Mouse (Mus musculus) midbrain, embryonic 15.5 days (tissue): ENCODE results near the gene Mpp6. TPM values are rescaled to one million over a fixed set of nuclear protein-coding genes. Genes with fewer than 3 reads are reported as not detected.

Experiments
- ATAC-seq: fragments of 200-750 bp; cut with Nextera tagmentation; replicated peaks from 2 replicates; pipeline ENCODE4 v1.8.0; 2017; ENCODE audit warnings: moderate TSS enrichment
- H3K27ac ChIP-seq: fragments of 300-500 bp; sonication (generic); 2 replicates; pipeline ENCODE4 v1.5.1; 2015; ENCODE audit warnings: mild to moderate bottlenecking, inconsistent platforms
- H3K27me3 ChIP-seq: fragments of 300-500 bp; sonication (generic); replicated peaks from 2 replicates; pipeline ENCODE4 v1.6.1; 2015; ENCODE audit warnings: inconsistent platforms
- H3K36me3 ChIP-seq: fragments of 300-500 bp; sonication (generic); replicated peaks from 2 replicates; pipeline ENCODE4 v1.6.1; 2015; ENCODE audit warnings: inconsistent platforms
- H3K4me1 ChIP-seq: fragments of 300-500 bp; sonication (generic); 2 replicates; pipeline ENCODE4 v1.6.1; 2015; ENCODE audit warnings: inconsistent platforms
- H3K4me2 ChIP-seq: fragments of 300-500 bp; sonication (generic); 2 replicates; pipeline ENCODE4 v1.6.1; 2015; ENCODE audit warnings: inconsistent platforms, mild to moderate bottlenecking, moderate library complexity
- H3K4me3 ChIP-seq: fragments of 300-500 bp; sonication (generic); 2 replicates; pipeline ENCODE4 v1.5.1; 2015; ENCODE audit warnings: mild to moderate bottlenecking, inconsistent platforms
- H3K9ac ChIP-seq: fragments of 300-500 bp; sonication (generic); 2 replicates; pipeline ENCODE4 v1.6.1; 2015; ENCODE audit warnings: mild to moderate bottlenecking, inconsistent platforms
- H3K9me3 ChIP-seq: fragments of 300-500 bp; sonication (generic); 2 replicates; pipeline ENCODE4 v1.6.1; 2016; ENCODE audit warnings: inconsistent platforms
- whole genome bisulfite sequencing: fragments of 180-500 bp; shearing (Covaris S2); methylation state at CpG from one replicate; pipeline ENCODE4 v1.1.7; 2015; ENCODE audit warnings: mixed read lengths; 5-methylcytosine and 5-hydroxymethylcytosine counted together
- polyA plus RNA-seq: library from polyadenylated mRNA; unstranded; fragments of >200 nt; fragmentation: Nextera tagmentation; extraction: Ambion mirVana; gene quantifications from 2 replicates; pipeline ENCODE4 v1.2.1, GENCODE M21; 2015

The Mpp6 gene
- polyA plus RNA-seq, 1 experiment from 2014 or later = 54.9 TPM

DNA sequence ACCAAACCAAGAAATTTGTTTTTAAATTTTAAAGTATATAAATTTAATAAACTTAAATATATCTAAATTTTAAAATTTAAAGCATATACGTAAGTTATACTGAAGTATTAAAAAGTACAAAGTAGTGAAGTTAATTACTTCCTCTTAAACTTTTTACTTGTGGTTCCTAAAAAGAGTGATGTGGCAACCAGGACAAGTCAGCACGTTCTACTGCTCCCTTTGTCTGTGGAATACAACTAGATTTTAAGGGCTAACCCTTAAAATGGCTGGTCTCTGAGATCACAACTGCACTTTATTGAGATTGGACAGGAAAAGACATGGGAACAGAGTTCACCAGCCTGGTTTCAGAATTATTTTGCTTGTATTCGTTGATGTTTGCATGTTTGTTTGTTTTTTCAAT is 53.0 kb downstream of the Mpp6 start:
- Histone ChIP-seq H3K9me3 (no peaks in the 10 kb centered on the region), H3K4me2 (no peak overlapping the region), H3K27me3 (no peaks in the 10 kb centered on the region), H3K27ac (no peak overlapping the region), H3K9ac (no peak overlapping the region), H3K36me3 (no peaks in the 10 kb centered on the region), H3K4me3 (no peak overlapping the region), H3K4me1 (no peaks in the 10 kb centered on the region)
- ATAC-seq = no peak
- WGBS = 90% methylated on average over 3 of the region's 3 CpGs

GRCm38 (mm10) chr6:50168821-50169220 is 58.8 kb downstream of the Mpp6 start:
- no peaks in the 10 kb centered on the region for H3K36me3 ChIP-seq
- no peak overlapping the region for H3K27ac ChIP-seq
- ATAC-seq = no peak
- WGBS = 94% methylated on average over 4 of the region's 4 CpGs
- H3K27me3 ChIP-seq = no peaks in the 10 kb centered on the region
- H3K4me3 ChIP-seq = no peak overlapping the region
- H3K9me3 ChIP-seq = no peaks in the 10 kb centered on the region
- no peak overlapping the region for H3K4me2 ChIP-seq
- H3K4me1 ChIP-seq = no peaks in the 10 kb centered on the region
- H3K9ac ChIP-seq = no peak overlapping the region

- Histone ChIP-seq H3K4me2 (no peak overlapping the region), H3K27ac (no peak overlapping the region), H3K4me3 (no peak overlapping the region), H3K9me3 (no peaks in the 10 kb centered on the region), H3K9ac (no peak overlapping the region), H3K27me3 (no peaks in the 10 kb centered on the region), H3K4me1 (no peaks in the 10 kb centered on the region), H3K36me3 (no peaks in the 10 kb centered on the region)
- no peak for ATAC-seq
Measured at GRCm38 (mm10) chr6:50169771-50170170, 59.7 kb downstream of the Mpp6 start.

GRCm38 (mm10) chr6:50175736-50176135 is 65.7 kb downstream of the Mpp6 start:
- WGBS = 91% methylated on average over 1 of the region's 1 CpGs
- ATAC-seq = no peak

GRCm38 (mm10) chr6:50180189-50180588 is 70.1 kb downstream of the Mpp6 start:
- Histone ChIP-seq H3K4me1 (no peaks in the 10 kb centered on the region), H3K9ac (no peak overlapping the region), H3K27me3 (no peaks in the 10 kb centered on the region), H3K27ac (no peak overlapping the region), H3K4me2 (no peak overlapping the region), H3K9me3 (no peaks in the 10 kb centered on the region), H3K36me3 (peaks cover 4% of the 10 kb centered on the region; the same call in 1 of the 2 replicates), H3K4me3 (no peak overlapping the region)
- WGBS = 76% methylated on average over 4 of the region's 4 CpGs
- ATAC-seq = no peak

More at GRCm38 (mm10) chr6:50175736-50176135, 65.7 kb downstream of the Mpp6 start:
- H3K4me1 ChIP-seq = no peaks in the 10 kb centered on the region
- H3K4me3 ChIP-seq = no peak overlapping the region
- H3K9me3 ChIP-seq = no peaks in the 10 kb centered on the region
- no peaks in the 10 kb centered on the region for H3K27me3 ChIP-seq
- H3K36me3 ChIP-seq = no peaks in the 10 kb centered on the region
- H3K9ac ChIP-seq = no peak overlapping the region
- no peak overlapping the region for H3K27ac ChIP-seq
- no peak overlapping the region for H3K4me2 ChIP-seq

- H3K4me1 ChIP-seq = no peaks in the 10 kb centered on the region
- H3K9ac ChIP-seq = no peak overlapping the region
- no peak for ATAC-seq
- no peaks in the 10 kb centered on the region for H3K9me3 ChIP-seq
- H3K27ac ChIP-seq = no peak overlapping the region
- WGBS = 86% methylated on average over 4 of the region's 4 CpGs
- H3K27me3 ChIP-seq = no peaks in the 10 kb centered on the region
- peaks cover 4% of the 10 kb centered on the region; the same call in 1 of the 2 replicates for H3K36me3 ChIP-seq
- H3K4me3 ChIP-seq = no peak overlapping the region
- H3K4me2 ChIP-seq = no peak overlapping the region
Measured at GRCm38 (mm10) chr6:50187955-50188354, 77.9 kb downstream of the Mpp6 start.

- Histone ChIP-seq H3K9me3 (no peaks in the 10 kb centered on the region), H3K4me3 (no peak overlapping the region), H3K27me3 (no peaks in the 10 kb centered on the region), H3K4me2 (no peak overlapping the region), H3K27ac (no peak overlapping the region), H3K4me1 (no peaks in the 10 kb centered on the region), H3K36me3 (peaks cover 2% of the 10 kb centered on the region; the same call in 1 of the 2 replicates), H3K9ac (no peak overlapping the region)
- ATAC-seq = no peak
Measured at GRCm38 (mm10) chr6:50189376-50189775, 79.3 kb downstream of the Mpp6 start.

DNA sequence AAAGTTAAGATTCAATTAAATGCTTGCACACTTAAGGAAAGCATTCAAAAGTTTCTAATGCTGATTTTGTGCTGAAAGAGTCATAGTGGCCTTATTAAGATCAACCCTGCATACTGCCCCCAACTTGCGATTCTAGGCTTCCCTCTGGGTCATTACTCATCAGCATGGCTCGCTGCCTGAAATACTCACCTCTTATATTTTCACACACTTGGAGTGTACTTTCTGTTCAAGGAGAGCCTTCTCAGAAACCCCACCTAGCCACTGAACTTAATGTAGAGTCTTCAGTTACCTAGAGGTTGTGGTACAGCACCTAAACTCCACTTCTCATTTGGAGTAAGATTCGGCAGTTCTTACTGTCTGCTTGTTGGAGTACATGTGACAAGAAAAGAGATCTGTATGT is 81.6 kb downstream of the Mpp6 start:
- Histone ChIP-seq H3K36me3 (no peaks in the 10 kb centered on the region), H3K4me2 (no peak overlapping the region), H3K9me3 (no peaks in the 10 kb centered on the region), H3K27me3 (no peaks in the 10 kb centered on the region), H3K27ac (no peak overlapping the region), H3K4me3 (no peak overlapping the region), H3K9ac (no peak overlapping the region), H3K4me1 (no peaks in the 10 kb centered on the region)
- 93% methylated on average over 3 of the region's 3 CpGs for WGBS
- no peak for ATAC-seq

- WGBS = 67% methylated on average over 1 of the region's 1 CpGs
- no peaks in the 10 kb centered on the region for H3K36me3 ChIP-seq
- no peak overlapping the region for H3K4me3 ChIP-seq
Measured at GRCm38 (mm10) chr6:50192169-50192568, 82.1 kb downstream of the Mpp6 start.

GRCm38 (mm10) chr6:50192822-50193221 is 82.8 kb downstream of the Mpp6 start:
- H3K9me3 ChIP-seq = no peaks in the 10 kb centered on the region
- no peaks in the 10 kb centered on the region for H3K4me1 ChIP-seq
- no peak for ATAC-seq
- H3K4me2 ChIP-seq = no peak overlapping the region
- no peaks in the 10 kb centered on the region for H3K36me3 ChIP-seq
- WGBS = 91% methylated on average over 3 of the region's 3 CpGs
- no peak overlapping the region for H3K27ac ChIP-seq
- no peak overlapping the region for H3K9ac ChIP-seq
- H3K27me3 ChIP-seq = no peaks in the 10 kb centered on the region
- no peak overlapping the region for H3K4me3 ChIP-seq

More at GRCm38 (mm10) chr6:50192169-50192568, 82.1 kb downstream of the Mpp6 start:
- ATAC-seq = no peak
- H3K27me3 ChIP-seq = no peaks in the 10 kb centered on the region
- no peak overlapping the region for H3K4me2 ChIP-seq
- H3K9me3 ChIP-seq = no peaks in the 10 kb centered on the region
- H3K27ac ChIP-seq = no peak overlapping the region
- H3K9ac ChIP-seq = no peak overlapping the region
- H3K4me1 ChIP-seq = no peaks in the 10 kb centered on the region

DNA sequence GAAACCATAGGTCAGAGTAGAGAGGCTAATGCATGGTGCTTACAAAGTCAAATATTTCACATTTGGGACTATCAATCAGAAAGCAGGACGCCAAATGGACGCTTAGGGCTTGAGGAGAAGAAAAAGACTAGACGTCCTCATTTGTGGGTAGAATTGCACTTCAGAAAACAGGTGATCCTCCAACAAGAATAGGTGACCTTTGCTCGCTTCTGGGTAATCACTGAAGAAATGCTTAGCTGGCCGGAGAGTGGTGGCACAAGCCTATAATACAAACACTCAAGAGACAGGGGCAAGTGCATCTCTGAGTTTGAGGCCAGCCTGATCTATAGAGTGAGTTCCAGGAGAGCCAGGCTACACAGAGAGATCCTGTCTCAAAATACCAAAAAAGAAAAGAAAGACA is 83.8 kb downstream of the Mpp6 start:
- no peaks in the 10 kb centered on the region for H3K36me3 ChIP-seq
- no peaks in the 10 kb centered on the region for H3K4me1 ChIP-seq
- ATAC-seq = no peak
- H3K27me3 ChIP-seq = no peaks in the 10 kb centered on the region
- no peak overlapping the region for H3K27ac ChIP-seq
- no peaks in the 10 kb centered on the region for H3K9me3 ChIP-seq
- 94% methylated on average over 5 of the region's 5 CpGs for WGBS
- no peak overlapping the region for H3K9ac ChIP-seq
- no peak overlapping the region for H3K4me3 ChIP-seq
- no peak overlapping the region for H3K4me2 ChIP-seq

DNA sequence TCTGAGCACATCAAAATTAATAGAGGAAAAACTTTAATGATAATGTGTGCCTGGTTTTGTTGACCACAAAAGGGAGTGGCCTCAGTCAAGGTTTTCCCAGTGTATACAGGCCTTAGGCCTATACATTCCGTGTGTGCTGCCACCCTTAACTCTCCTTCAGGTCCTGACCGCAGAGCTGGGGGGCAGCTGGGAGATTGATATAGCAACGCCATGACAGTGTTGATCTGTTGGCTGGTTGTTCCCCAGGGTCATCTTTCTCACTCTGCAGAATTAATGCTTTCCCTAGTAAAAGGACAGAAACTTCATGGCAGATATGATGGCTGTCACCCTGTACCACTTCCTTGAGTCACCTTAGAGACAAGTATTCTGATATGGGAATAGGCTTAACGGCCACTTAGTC is 94.3 kb downstream of the Mpp6 start:
- Histone ChIP-seq H3K27ac (no peak overlapping the region), H3K36me3 (no peaks in the 10 kb centered on the region; the same call in 1 of the 2 replicates), H3K27me3 (no peaks in the 10 kb centered on the region), H3K4me3 (no peak overlapping the region), H3K4me2 (no peak overlapping the region), H3K4me1 (no peaks in the 10 kb centered on the region), H3K9ac (no peak overlapping the region), H3K9me3 (no peaks in the 10 kb centered on the region)
- 84% methylated on average over 4 of the region's 4 CpGs for WGBS
- ATAC-seq = no peak

DNA sequence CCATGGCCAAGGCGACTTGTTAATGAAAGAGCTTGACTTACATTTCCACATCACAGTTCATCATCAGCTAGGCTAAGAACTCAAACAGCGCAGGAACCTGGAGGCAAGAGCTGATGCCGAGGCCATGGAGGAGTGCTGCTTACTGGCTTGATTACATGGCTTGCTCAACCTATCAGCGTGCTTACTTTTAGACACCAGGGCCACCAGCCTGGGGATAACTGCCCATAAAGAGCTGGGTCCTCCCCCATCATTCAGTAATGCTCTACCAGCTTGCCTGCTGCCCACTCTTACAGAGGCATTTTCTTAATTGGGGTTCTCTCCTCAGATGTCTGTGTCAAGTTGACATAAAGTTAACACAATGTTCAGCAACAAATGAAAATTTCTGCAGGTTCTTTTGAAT is 95.1 kb downstream of the Mpp6 start:
- WGBS = 96% methylated on average over 4 of the region's 4 CpGs
- Histone ChIP-seq H3K27me3 (no peaks in the 10 kb centered on the region), H3K9ac (no peak overlapping the region), H3K4me2 (no peak overlapping the region), H3K27ac (no peak overlapping the region), H3K36me3 (no peaks in the 10 kb centered on the region; the same call in 1 of the 2 replicates), H3K4me1 (no peaks in the 10 kb centered on the region), H3K4me3 (no peak overlapping the region), H3K9me3 (no peaks in the 10 kb centered on the region)
- ATAC-seq = no peak
